20 mouse cellular contexts compared by ENCODE assay signal in genomic region chr7:72774771-72775119, GRCm38 (mm10).
DNase-seq lines count a peak whose midpoint lies in the region; ATAC-seq and TF ChIP-seq lines count a peak whose summit lies in the region.
"Had no signal": no experiment of that assay in that cellular context is flagged by ENCODE, and none has a peak within 500 bp of the region (broad histone marks: within the 10 kb centered on the region; RNA-seq: fewer than 3 reads in every experiment).

No protein-coding gene starts in this region.

- H3K36me3 ChIP-seq in forebrain, embryonic 10.5 days (replicated peaks): no peaks in the 10 kb centered on the region
- no peaks in the 10 kb centered on the region for H3K36me3 ChIP-seq in forebrain, postnatal 0 days (ENCODE audit: insufficient read depth)
- no peaks in the 10 kb centered on the region for H3K36me3 ChIP-seq in forebrain, embryonic 16.5 days (ENCODE audit: control insufficient read depth, insufficient read depth)
- no peaks in the 10 kb centered on the region for H3K36me3 ChIP-seq in midbrain, embryonic 11.5 days (ENCODE audit: control insufficient read depth, insufficient read depth, low read length)
- H3K36me3 ChIP-seq in neural tube, embryonic 13.5 days: no peaks in the 10 kb centered on the region
- H3K36me3 ChIP-seq: embryonic facial prominence, embryonic 15.5 days had no signal

- WGBS in forebrain, embryonic 10.5 days: 67% methylated on average over 3 of the region's 3 CpGs
- WGBS in forebrain, postnatal 0 days: 51% methylated on average over 3 of the region's 3 CpGs
- 45% methylated on average over 3 of the region's 3 CpGs for WGBS in forebrain, embryonic 16.5 days
- 48% methylated on average over 3 of the region's 3 CpGs for WGBS in midbrain, embryonic 11.5 days
- WGBS in neural tube, embryonic 13.5 days: 25% methylated on average over 3 of the region's 3 CpGs

- peak overlapping the region; percentile 58; the same call in 1 of the 2 replicates for H3K27ac ChIP-seq in forebrain, embryonic 10.5 days
- no peak overlapping the region for H3K27ac ChIP-seq in forebrain, postnatal 0 days (ENCODE audit: low read depth, low read length)
- no peak overlapping the region for H3K27ac ChIP-seq in forebrain, embryonic 16.5 days (ENCODE audit: low read length)
- peak overlapping the region; percentile 68 for H3K27ac ChIP-seq in midbrain, embryonic 11.5 days (ENCODE audit: low read depth, low read length)
- H3K27ac ChIP-seq in neural tube, embryonic 13.5 days (replicated peaks): peak overlapping the region; percentile 83
- H3K27ac ChIP-seq: embryonic facial prominence, embryonic 15.5 days; gastrocnemius, adult 2 months had no signal

- no peak for ATAC-seq in forebrain, postnatal 0 days
- peak; percentile 33; the same call in 1 of the 2 replicates for ATAC-seq in forebrain, embryonic 16.5 days
- no peak for ATAC-seq in midbrain, embryonic 11.5 days (ENCODE audit: low FRiP score)
- ATAC-seq in neural tube, embryonic 13.5 days (ENCODE audit: low read depth): peak; percentile 57; the same call in 1 of the 2 replicates
- ATAC-seq: Patski had no signal

- H3K27me3 ChIP-seq in forebrain, embryonic 10.5 days (ENCODE audit: poor library complexity, severe bottlenecking): no peaks in the 10 kb centered on the region
- H3K27me3 ChIP-seq in forebrain, postnatal 0 days (ENCODE audit: insufficient read depth, low read length): no peaks in the 10 kb centered on the region
- no peaks in the 10 kb centered on the region for H3K27me3 ChIP-seq in forebrain, embryonic 16.5 days (replicated peaks; ENCODE audit: control insufficient read depth, insufficient read depth, low read length)
- H3K27me3 ChIP-seq in midbrain, embryonic 11.5 days (ENCODE audit: control insufficient read depth, insufficient read depth, low read length): no peaks in the 10 kb centered on the region
- H3K27me3 ChIP-seq in neural tube, embryonic 13.5 days: no peaks in the 10 kb centered on the region
- H3K27me3 ChIP-seq: embryonic facial prominence, embryonic 15.5 days; Patski had no signal

- DNase-seq in forebrain, embryonic 10.5 days (ENCODE audit: extremely low spot score, low spot score): no peak
- no peak for DNase-seq in forebrain, postnatal 0 days
- DNase-seq in midbrain, embryonic 11.5 days (ENCODE audit: low spot score, missing footprints): peak; percentile 90
- no peak for DNase-seq in yolk sac, embryonic 10.5 days (ENCODE audit: low spot score)
- DNase-seq in ovary, adult 18-20 months (ENCODE audit: low spot score): no peak
- no peak for DNase-seq in retina, embryonic 14.5 days (ENCODE audit: low spot score)
- DNase-seq: adrenal gland, adult 8-10 months; cerebellum, postnatal 10 days; gastrocnemius, adult 2 months; heart, postnatal 10 days; kidney, adult 9 months; lung, adult 18-20 months; lung, postnatal 14 days; thymus, postnatal 25 days had no signal

- peaks cover 9% of the 10 kb centered on the region for H3K4me1 ChIP-seq in forebrain, embryonic 10.5 days
- H3K4me1 ChIP-seq in forebrain, postnatal 0 days (ENCODE audit: insufficient read depth): no peaks in the 10 kb centered on the region; the same call in 1 of the 2 replicates
- 0 out of 2 replicates have a peak, but pooled peaks cover 5% of the 10 kb centered on the region for H3K4me1 ChIP-seq in forebrain, embryonic 16.5 days (replicated peaks; ENCODE audit: control insufficient read depth, insufficient read depth, low read length)
- peaks cover 3% of the 10 kb centered on the region for H3K4me1 ChIP-seq in midbrain, embryonic 11.5 days (ENCODE audit: control insufficient read depth, insufficient read depth, low read length)
- H3K4me1 ChIP-seq in neural tube, embryonic 13.5 days (replicated peaks): peaks cover 21% of the 10 kb centered on the region
- H3K4me1 ChIP-seq: embryonic facial prominence, embryonic 15.5 days had no signal

- TF ChIP-seq CTCF in forebrain, postnatal 0 days (IDR thresholded peaks at IDR 0.05; ENCODE audit: low read depth): no peak

- H3K9me3 ChIP-seq in forebrain, embryonic 10.5 days: no peaks in the 10 kb centered on the region
- no peaks in the 10 kb centered on the region for H3K9me3 ChIP-seq in forebrain, postnatal 0 days (ENCODE audit: low read length)
- no peaks in the 10 kb centered on the region for H3K9me3 ChIP-seq in forebrain, embryonic 16.5 days (ENCODE audit: control insufficient read depth, low read length)
- no peaks in the 10 kb centered on the region for H3K9me3 ChIP-seq in midbrain, embryonic 11.5 days (ENCODE audit: control insufficient read depth, low read length)
- H3K9me3 ChIP-seq in neural tube, embryonic 13.5 days: no peaks in the 10 kb centered on the region
- H3K9me3 ChIP-seq: embryonic facial prominence, embryonic 15.5 days had no signal

- no peak overlapping the region for H3K4me2 ChIP-seq in forebrain, postnatal 0 days (ENCODE audit: low read depth)
- H3K4me2 ChIP-seq in forebrain, embryonic 16.5 days (ENCODE audit: low read length): no peak overlapping the region
- no peak overlapping the region for H3K4me2 ChIP-seq in midbrain, embryonic 11.5 days
- H3K4me2 ChIP-seq in neural tube, embryonic 13.5 days: no peak overlapping the region
- H3K4me2 ChIP-seq: embryonic facial prominence, embryonic 15.5 days; heart, embryonic 11.5 days; liver, embryonic 11.5 days had no signal

- no peak overlapping the region for H3K4me3 ChIP-seq in forebrain, embryonic 10.5 days
- H3K4me3 ChIP-seq in forebrain, postnatal 0 days (ENCODE audit: low read depth, low read length): no peak overlapping the region
- H3K4me3 ChIP-seq in forebrain, embryonic 16.5 days (replicated peaks; ENCODE audit: low read length): no peak overlapping the region
- H3K4me3 ChIP-seq in midbrain, embryonic 11.5 days (ENCODE audit: low read depth, low read length): no peak overlapping the region
- no peak overlapping the region for H3K4me3 ChIP-seq in neural tube, embryonic 13.5 days
- H3K4me3 ChIP-seq: embryonic facial prominence, embryonic 15.5 days; gastrocnemius, adult 2 months had no signal

- no peak overlapping the region for H3K9ac ChIP-seq in forebrain, postnatal 0 days
- no peak overlapping the region for H3K9ac ChIP-seq in forebrain, embryonic 16.5 days (replicated peaks; ENCODE audit: low read depth, low read length)
- H3K9ac ChIP-seq in midbrain, embryonic 11.5 days (ENCODE audit: low read length): no peak overlapping the region
- H3K9ac ChIP-seq in neural tube, embryonic 13.5 days: no peak overlapping the region
- H3K9ac ChIP-seq: embryonic facial prominence, embryonic 15.5 days had no signal

Comparison
In these comparisons a context has a peak if more than half of its experiments do, and no peak if none do; other contexts are left out.
1. H3K27ac ChIP-seq: peak in forebrain, embryonic 10.5 days (single experiment), midbrain, embryonic 11.5 days (single experiment) and neural tube, embryonic 13.5 days (single experiment); none in forebrain, postnatal 0 days (single experiment) and forebrain, embryonic 16.5 days (single experiment).
2. ATAC-seq: peak in forebrain, embryonic 16.5 days (single experiment) and neural tube, embryonic 13.5 days (single experiment); none in forebrain, postnatal 0 days (single experiment) and midbrain, embryonic 11.5 days (single experiment).